Mouse (Mus musculus) lung, embryonic 15.5 days (tissue): ENCODE measurements around the gene Reg1. TPM values are rescaled to one million over a fixed set of nuclear protein-coding genes. Genes with fewer than 3 reads are reported as not detected.
"Not testable (repeated sequence)": the region's sequence is repeated elsewhere in the genome, so short reads cannot be mapped to it uniquely, and the experiment has no call there.

Experiments
- ATAC-seq: fragments of 200-750 bp; cut with Nextera tagmentation; 2 replicates; pipeline ENCODE4 v1.8.0; 2017; ENCODE audit warnings: moderate number of reproducible peaks, borderline replicate concordance; ENCODE audit not compliant: low FRiP score, low TSS enrichment; ENCODE audit errors: extremely low read depth
- H3K27ac ChIP-seq: fragments of 300-500 bp; sonication (generic); 2 replicates; pipeline ENCODE4 v1.5.1; 2015; ENCODE audit warnings: moderate library complexity, mild to moderate bottlenecking, inconsistent platforms
- H3K27me3 ChIP-seq: fragments of 300-500 bp; sonication (generic); 2 replicates; pipeline ENCODE4 v1.6.1; 2015; ENCODE audit warnings: inconsistent platforms
- H3K36me3 ChIP-seq: fragments of 300-500 bp; sonication (generic); 2 replicates; pipeline ENCODE4 v1.6.1; 2015; ENCODE audit warnings: inconsistent platforms
- H3K4me1 ChIP-seq: fragments of 300-500 bp; sonication (generic); 2 replicates; pipeline ENCODE4 v1.6.1; 2015; ENCODE audit warnings: inconsistent platforms
- H3K4me2 ChIP-seq: fragments of 300-500 bp; sonication (generic); 2 replicates; pipeline ENCODE4 v1.6.1; 2015; ENCODE audit warnings: inconsistent platforms, mild to moderate bottlenecking, moderate library complexity
- H3K4me3 ChIP-seq: fragments of 300-500 bp; sonication (generic); 2 replicates; pipeline ENCODE4 v1.5.1; 2015; ENCODE audit warnings: mild to moderate bottlenecking, inconsistent platforms
- H3K9ac ChIP-seq: fragments of 300-500 bp; sonication (generic); 2 replicates; pipeline ENCODE4 v1.6.1; 2015; ENCODE audit warnings: inconsistent platforms
- H3K9me3 ChIP-seq: fragments of 300-500 bp; sonication (generic); 2 replicates; pipeline ENCODE4 v1.6.1; 2016; ENCODE audit warnings: inconsistent platforms
- WGBS: fragments of 180-500 bp; shearing (Covaris S2); methylation state at CpG from one replicate; pipeline ENCODE4 v1.1.7; 2015; 5-methylcytosine and 5-hydroxymethylcytosine counted together
- polyA plus RNA-seq: library from polyadenylated mRNA; unstranded; fragments of >200 nt; fragmentation: Nextera tagmentation; extraction: Ambion mirVana; gene quantifications from 2 replicates; pipeline ENCODE4 v1.2.1, GENCODE M21; 2015

Reg1 gene
- 0.29 TPM in 1 of 2 replicates, not detected in the other for polyA plus RNA-seq

- not testable (repeated sequence) for ATAC-seq, H3K9ac ChIP-seq
Measured at GRCm38 (mm10) chr6:78422411-78422810, at the start of gene Reg1. Gene Reg1, plus strand, starts transcription at chr6:78422711.

GRCm38 (mm10) chr6:78378765-78379164, 43.7 kb upstream of the Reg1 start, which contains the start of gene Reg3d:
Gene Reg3d, minus strand, starts transcription at chr6:78378865.
- no peak within 1 kb of the TSS for H3K27ac ChIP-seq
- no peak for ATAC-seq
- no peaks in the 10 kb centered on the region for H3K36me3 ChIP-seq
- H3K9ac ChIP-seq = no peak within 1 kb of the TSS
- no peak within 1 kb of the TSS for H3K4me2 ChIP-seq
- H3K4me1 ChIP-seq = no peaks in the 10 kb centered on the region
- H3K27me3 ChIP-seq = no peaks in the 10 kb centered on the region
- 63% methylated on average over 2 of the region's 2 CpGs for WGBS
- H3K9me3 ChIP-seq = no peaks in the 10 kb centered on the region
- H3K4me3 ChIP-seq = no peak within 1 kb of the TSS

More at GRCm38 (mm10) chr6:78422411-78422810, at the start of gene Reg1:
- not testable (repeated sequence) for H3K4me1 ChIP-seq, H3K27me3 ChIP-seq, H3K4me2 ChIP-seq, H3K9me3 ChIP-seq, H3K36me3 ChIP-seq, H3K4me3 ChIP-seq, H3K27ac ChIP-seq

GRCm38 (mm10) chr6:78380409-78380808, 42.1 kb upstream of the Reg1 start, which contains the start of gene Reg3a:
Gene Reg3a, plus strand, starts transcription at chr6:78380709.
- no peak within 1 kb of the TSS for H3K27ac ChIP-seq
- H3K9me3 ChIP-seq = no peaks in the 10 kb centered on the region
- H3K27me3 ChIP-seq = no peaks in the 10 kb centered on the region
- no peak within 1 kb of the TSS for H3K4me3 ChIP-seq
- no peaks in the 10 kb centered on the region for H3K36me3 ChIP-seq
- ATAC-seq = no peak
- no peaks in the 10 kb centered on the region for H3K4me1 ChIP-seq
- no peak within 1 kb of the TSS for H3K4me2 ChIP-seq
- H3K9ac ChIP-seq = no peak within 1 kb of the TSS

GRCm38 (mm10) chr6:78385609-78386008, 36.9 kb upstream of the Reg1 start:
- Histone ChIP-seq H3K27ac (no peak overlapping the region), H3K4me3 (no peak overlapping the region), H3K4me1 (no peaks in the 10 kb centered on the region), H3K9me3 (no peaks in the 10 kb centered on the region), H3K36me3 (no peaks in the 10 kb centered on the region), H3K9ac (no peak overlapping the region), H3K27me3 (no peaks in the 10 kb centered on the region), H3K4me2 (no peak overlapping the region)
- no peak for ATAC-seq
- WGBS = 77% methylated on average over 3 of the region's 3 CpGs

GRCm38 (mm10) chr6:78395323-78395722, 27.2 kb upstream of the Reg1 start, which contains the start of gene Reg2:
Gene Reg2, plus strand, starts transcription at chr6:78395623.
- not testable (repeated sequence) for H3K27me3 ChIP-seq, H3K27ac ChIP-seq, H3K4me3 ChIP-seq, ATAC-seq, H3K4me1 ChIP-seq, H3K9me3 ChIP-seq, H3K9ac ChIP-seq, H3K4me2 ChIP-seq, H3K36me3 ChIP-seq
- WGBS = 92% methylated on average over 5 of the region's 17 CpGs

- Histone ChIP-seq H3K9ac (no peak overlapping the region), H3K4me3 (no peak overlapping the region), H3K9me3 (no peaks in the 10 kb centered on the region), H3K4me2 (no peak overlapping the region), H3K27me3 (no peaks in the 10 kb centered on the region), H3K4me1 (no peaks in the 10 kb centered on the region), H3K36me3 (no peaks in the 10 kb centered on the region), H3K27ac (no peak overlapping the region)
- WGBS = 63% methylated on average over 3 of the region's 3 CpGs
- no peak for ATAC-seq
Measured at GRCm38 (mm10) chr6:78425497-78425896, 3.0 kb downstream of the Reg1 start.

- Histone ChIP-seq H3K9ac (no peak overlapping the region), H3K4me2 (no peak overlapping the region), H3K36me3 (no peaks in the 10 kb centered on the region), H3K27ac (no peak overlapping the region), H3K4me1 (no peaks in the 10 kb centered on the region), H3K27me3 (no peaks in the 10 kb centered on the region), H3K4me3 (no peak overlapping the region), H3K9me3 (no peaks in the 10 kb centered on the region)
- no peak for ATAC-seq
- WGBS = 54% methylated on average over 1 of the region's 1 CpGs
Measured at GRCm38 (mm10) chr6:78447202-78447601, 24.7 kb downstream of the Reg1 start.

- Histone ChIP-seq H3K4me1 (no peaks in the 10 kb centered on the region), H3K36me3 (no peaks in the 10 kb centered on the region), H3K4me2 (no peak overlapping the region), H3K9me3 (no peaks in the 10 kb centered on the region), H3K9ac (no peak overlapping the region), H3K4me3 (no peak overlapping the region), H3K27me3 (no peaks in the 10 kb centered on the region), H3K27ac (no peak overlapping the region)
- ATAC-seq = no peak
Measured at GRCm38 (mm10) chr6:78448409-78448808, 25.9 kb downstream of the Reg1 start.

- Histone ChIP-seq H3K9ac (no peak overlapping the region), H3K27ac (no peak overlapping the region), H3K4me3 (no peak overlapping the region), H3K36me3 (no peaks in the 10 kb centered on the region), H3K4me2 (no peak overlapping the region), H3K9me3 (no peaks in the 10 kb centered on the region), H3K4me1 (no peaks in the 10 kb centered on the region), H3K27me3 (no peaks in the 10 kb centered on the region)
- ATAC-seq = no peak
- WGBS = 87% methylated on average over 2 of the region's 2 CpGs
Measured at GRCm38 (mm10) chr6:78452804-78453203, 30.3 kb downstream of the Reg1 start.

- WGBS = 58% methylated on average over 3 of the region's 3 CpGs
- Histone ChIP-seq H3K9ac (no peak overlapping the region), H3K4me3 (no peak overlapping the region), H3K27ac (no peak overlapping the region), H3K36me3 (no peaks in the 10 kb centered on the region), H3K4me2 (no peak overlapping the region), H3K4me1 (no peaks in the 10 kb centered on the region), H3K9me3 (no peaks in the 10 kb centered on the region), H3K27me3 (no peaks in the 10 kb centered on the region)
- no peak for ATAC-seq
Measured at GRCm38 (mm10) chr6:78460191-78460825, 37.8 kb downstream of the Reg1 start.

- H3K4me3 ChIP-seq = no peak overlapping the region
- 49% methylated on average over 2 of the region's 2 CpGs for WGBS
- no peaks in the 10 kb centered on the region for H3K9me3 ChIP-seq
- H3K4me2 ChIP-seq = no peak overlapping the region
- H3K27ac ChIP-seq = no peak overlapping the region
- H3K36me3 ChIP-seq = no peaks in the 10 kb centered on the region
- H3K9ac ChIP-seq = no peak overlapping the region
- H3K4me1 ChIP-seq = no peaks in the 10 kb centered on the region
- ATAC-seq = no peak
- H3K27me3 ChIP-seq = no peaks in the 10 kb centered on the region
Measured at GRCm38 (mm10) chr6:78462360-78462759, 39.8 kb downstream of the Reg1 start.

GRCm38 (mm10) chr6:78463266-78463665, 40.8 kb downstream of the Reg1 start:
- Histone ChIP-seq H3K4me2 (no peak overlapping the region), H3K27ac (no peak overlapping the region), H3K4me3 (no peak overlapping the region), H3K4me1 (no peaks in the 10 kb centered on the region), H3K27me3 (no peaks in the 10 kb centered on the region), H3K9me3 (no peaks in the 10 kb centered on the region), H3K9ac (no peak overlapping the region), H3K36me3 (no peaks in the 10 kb centered on the region)
- 69% methylated on average over 2 of the region's 2 CpGs for WGBS
- no peak for ATAC-seq

GRCm38 (mm10) chr6:78468772-78469171, 46.3 kb downstream of the Reg1 start, which contains the start of gene Reg3g:
Gene Reg3g, minus strand, starts transcription at chr6:78468872.
- H3K4me3 ChIP-seq = no peak within 1 kb of the TSS
- H3K9ac ChIP-seq = no peak within 1 kb of the TSS
- H3K36me3 ChIP-seq = no peaks in the 10 kb centered on the region
- 87% methylated on average over 2 of the region's 2 CpGs for WGBS
- H3K4me2 ChIP-seq = no peak within 1 kb of the TSS
- no peaks in the 10 kb centered on the region for H3K9me3 ChIP-seq
- no peak within 1 kb of the TSS for H3K27ac ChIP-seq
- H3K27me3 ChIP-seq = no peaks in the 10 kb centered on the region
- no peaks in the 10 kb centered on the region for H3K4me1 ChIP-seq
- no peak for ATAC-seq
